Mouse (Mus musculus) cortical plate, adult 2 months (tissue): ENCODE measurements around the gene Gm10181.

Experiments used
- CTCF ChIP-seq: fragments of 200-500 bp; IDR thresholded peaks from 2 replicates; pipeline ENCODE4 v1.5.1; 2011; ENCODE audit warnings: mild to moderate bottlenecking, control low read depth, low read length; ENCODE audit not compliant: insufficient read depth; ENCODE audit errors: extremely low read depth
- POLR2A ChIP-seq: fragments of 200-500 bp; IDR thresholded peaks from 2 replicates; pipeline ENCODE4 v1.6.1; 2011; ENCODE audit warnings: mild to moderate bottlenecking, low read length, control low read depth; ENCODE audit not compliant: insufficient read depth; ENCODE audit errors: extremely low read depth

DNA sequence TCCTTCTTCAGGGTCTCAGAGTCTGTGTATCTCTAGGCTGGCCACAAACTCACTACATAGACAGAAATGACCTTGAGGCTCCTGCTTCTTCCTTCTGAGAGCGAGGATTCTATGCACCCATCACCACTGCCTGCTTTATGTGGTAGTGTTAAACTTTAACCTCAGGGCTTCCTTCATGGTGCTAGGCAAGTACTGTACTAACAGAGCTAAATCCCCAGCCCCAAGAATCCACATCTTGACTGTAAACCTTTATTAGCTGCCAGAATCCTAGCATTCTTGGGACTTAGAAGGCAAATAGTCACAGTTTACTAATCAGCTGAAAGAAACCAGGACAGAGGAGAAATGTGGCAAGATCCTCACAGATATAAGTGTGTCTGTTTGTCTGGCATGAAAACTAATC is 1.6 kb downstream of the Gm10181 start:
- TF ChIP-seq POLR2A (no peak), CTCF (no peak)
